Mouse (Mus musculus) kidney, postnatal 25 days (tissue): ENCODE data around the gene Plaur.

ENCODE experiments used
- DNase-seq, 2 experiments: peaks; one replicate each; pipeline ENCODE4 v3.0.0; 2021; ENCODE audit warnings: mixed read lengths in 2 of 2

Gene Plaur

GRCm38 (mm10) chr7:24446697-24447340 is 15.5 kb upstream of the Plaur start:
- DNase-seq, result no peak

GRCm38 (mm10) chr7:24448782-24449517 is 13.3 kb upstream of the Plaur start:
- no peak for DNase-seq

- DNase-seq, result no peak
These were observed 11.7 kb upstream of the Plaur start for GRCm38 (mm10) chr7:24450585-24451017.

GRCm38 (mm10) chr7:24451855-24452311 is 10.4 kb upstream of the Plaur start, which contains the start of gene Irgc1:
Gene Irgc1, minus strand, starts transcription at chr7:24452297.
- no peak for DNase-seq

- no peak for DNase-seq
These were observed 8.1 kb upstream of the Plaur start for GRCm38 (mm10) chr7:24454199-24454598.

GRCm38 (mm10) chr7:24455726-24456125 is 6.6 kb upstream of the Plaur start:
- peak; percentile 30 to 70 for DNase-seq

- DNase-seq, result no peak
These were observed 4.4 kb upstream of the Plaur start for GRCm38 (mm10) chr7:24457726-24458370.

- DNase-seq, result no peak
These were observed 2.8 kb upstream of the Plaur start for GRCm38 (mm10) chr7:24459440-24459839.

GRCm38 (mm10) chr7:24459843-24460242 is 2.4 kb upstream of the Plaur start:
- DNase-seq, result peak; percentile 21 to 71

GRCm38 (mm10) chr7:24461376-24462051 is 770 bp upstream of the Plaur start:
- DNase-seq, result peak; percentile 75 to 89

GRCm38 (mm10) chr7:24466835-24467234 is 4.6 kb downstream of the Plaur start:
- no peak for DNase-seq

GRCm38 (mm10) chr7:24467886-24468285 is 5.6 kb downstream of the Plaur start:
- no peak for DNase-seq

- DNase-seq, result peak in 1 of 2 experiments; percentile 31
These were observed 6.8 kb downstream of the Plaur start for GRCm38 (mm10) chr7:24469126-24469525.

GRCm38 (mm10) chr7:24470356-24470755 is 8.1 kb downstream of the Plaur start:
- DNase-seq, result no peak

- DNase-seq, result no peak
These were observed 10.2 kb downstream of the Plaur start for GRCm38 (mm10) chr7:24472442-24472841.

- DNase-seq, result peak in 1 of 2 experiments; percentile 56
These were observed 10.7 kb downstream of the Plaur start for GRCm38 (mm10) chr7:24472937-24473336.

GRCm38 (mm10) chr7:24473913-24474529 is 11.7 kb downstream of the Plaur start:
- DNase-seq, result peak; percentile 63 to 67

GRCm38 (mm10) chr7:24474811-24475506 is 12.7 kb downstream of the Plaur start:
- peak; percentile 32 to 64 for DNase-seq

GRCm38 (mm10) chr7:24476338-24476737 is 14.1 kb downstream of the Plaur start:
- DNase-seq, result no peak

- DNase-seq, result no peak
These were observed 14.6 kb downstream of the Plaur start for GRCm38 (mm10) chr7:24476856-24477255.

- DNase-seq, result no peak
These were observed 16.6 kb downstream of the Plaur start for GRCm38 (mm10) chr7:24478911-24479310.

GRCm38 (mm10) chr7:24479685-24480084 is 17.4 kb downstream of the Plaur start:
- no peak for DNase-seq
